Mouse (Mus musculus) heart, embryonic 14.5 days (tissue): ENCODE data around the gene Fgf6. TPM values are rescaled to one million over a fixed set of nuclear protein-coding genes. Genes with fewer than 3 reads are reported as not detected.
A peak's percentile ranks its signal among the peaks of the same experiment; 100 is the strongest.

Experiments
- ATAC-seq: fragments of 200-750 bp; cut with Nextera tagmentation; 2 replicates; pipeline ENCODE4 v1.8.0; 2017; ENCODE audit warnings: low read depth, moderate TSS enrichment; ENCODE audit not compliant: insufficient number of reproducible peaks, insufficient read depth, low FRiP score
- H3K27ac ChIP-seq, 2 experiments: fragments of 200-500 bp in 1 of 2; fragments of 300-500 bp in 1 of 2; sonication (generic) in 1 of 2; replicated peaks in 1 of 2; 2 replicates each; pipeline ENCODE4 v1.5.1; 2012 to 2014; ENCODE audit warnings: low read depth in 2 of 2, low read length in 2 of 2, control low read depth in 1 of 2, mild to moderate bottlenecking in 1 of 2, mixed read lengths in 1 of 2; ENCODE audit not compliant: control insufficient read depth in 1 of 2, insufficient read depth in 1 of 2
- H3K27me3 ChIP-seq: fragments of 300-500 bp; sonication (generic); 2 replicates; pipeline ENCODE4 v1.6.1; 2014; ENCODE audit warnings: mild to moderate bottlenecking, low read length, control low read depth; ENCODE audit not compliant: control insufficient read depth, insufficient read depth
- H3K36me3 ChIP-seq: fragments of 300-500 bp; sonication (generic); 2 replicates; pipeline ENCODE4 v1.6.1; 2014; ENCODE audit warnings: mild to moderate bottlenecking, control low read depth, low read length, mixed read lengths; ENCODE audit not compliant: control insufficient read depth, insufficient read depth
- H3K4me1 ChIP-seq, 2 experiments: fragments of 200-500 bp in 1 of 2; fragments of 300-500 bp in 1 of 2; sonication (generic) in 1 of 2; 2 replicates each; pipeline ENCODE4 v1.6.1; 2012 to 2014; ENCODE audit warnings: low read length in 2 of 2, control low read depth in 1 of 2, mixed read lengths in 1 of 2; ENCODE audit not compliant: control insufficient read depth in 2 of 2, insufficient read depth in 2 of 2
- H3K4me2 ChIP-seq: fragments of 300-500 bp; sonication (generic); 2 replicates; pipeline ENCODE4 v1.6.1; 2014; ENCODE audit warnings: mild to moderate bottlenecking, low read length
- H3K4me3 ChIP-seq, 2 experiments: fragments of 200-500 bp in 1 of 2; fragments of 300-500 bp in 1 of 2; sonication (generic) in 1 of 2; 2 replicates each; pipeline ENCODE4 v1.5.1; 2012 to 2014; ENCODE audit warnings: low read length in 2 of 2, mild to moderate bottlenecking in 2 of 2, control low read depth in 1 of 2, low read depth in 1 of 2, moderate library complexity in 1 of 2; ENCODE audit not compliant: control insufficient read depth in 1 of 2, insufficient read depth in 1 of 2
- H3K9ac ChIP-seq: fragments of 300-500 bp; sonication (generic); 2 replicates; pipeline ENCODE4 v1.6.1; 2014; ENCODE audit warnings: mild to moderate bottlenecking, low read length
- H3K9me3 ChIP-seq: fragments of 300-500 bp; sonication (generic); 2 replicates; pipeline ENCODE4 v1.6.1; 2016; ENCODE audit warnings: low read length, control low read depth; ENCODE audit not compliant: control insufficient read depth
- WGBS: fragments of 180-500 bp; shearing (Covaris S2); extraction: QIAGEN DNeasy Blood & Tissue Kit; methylation state at CpG from one replicate; pipeline ENCODE4 v1.1.7; 2014; 5-methylcytosine and 5-hydroxymethylcytosine counted together
- polyA plus RNA-seq: library from polyadenylated mRNA; unstranded; fragments of >200 nt; fragmentation: Nextera tagmentation; extraction: Ambion mirVana; gene quantifications from 2 replicates; pipeline ENCODE4 v1.2.1, GENCODE M21; 2014

Gene Fgf6
- polyA plus RNA-seq, 1 experiment from 2014 or later = 0.14 TPM

DNA sequence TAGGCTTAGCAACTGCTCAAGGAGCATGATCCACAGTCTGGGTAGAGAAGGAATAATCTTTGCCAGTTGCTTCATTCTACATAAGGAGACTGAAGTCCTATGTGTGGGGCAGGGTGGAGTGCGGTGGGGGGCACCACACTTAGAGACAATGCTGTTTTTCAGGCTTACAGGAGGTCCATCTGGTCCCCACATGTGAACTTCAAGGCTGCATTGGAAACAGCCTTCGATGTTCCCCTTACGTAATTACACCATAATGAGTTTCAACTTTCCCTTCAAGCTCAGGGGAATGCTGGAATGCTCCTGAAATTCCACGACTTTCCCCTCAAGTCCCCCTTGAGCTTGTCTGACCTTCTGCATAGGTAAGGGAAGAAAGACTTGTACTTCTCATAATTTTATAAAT is 35.5 kb downstream of the Fgf6 start:
- Histone ChIP-seq H3K9ac (no peak overlapping the region), H3K4me3 (no peak overlapping the region), H3K9me3 (no peaks in the 10 kb centered on the region), H3K27me3 (no peaks in the 10 kb centered on the region), H3K27ac (no peak overlapping the region), H3K36me3 (no peaks in the 10 kb centered on the region), H3K4me2 (no peak overlapping the region), H3K4me1 (no peaks in the 10 kb centered on the region)
- 72% methylated on average over 4 of the region's 4 CpGs for WGBS
- ATAC-seq = no peak

GRCm38 (mm10) chr6:127056990-127057588 is 41.7 kb downstream of the Fgf6 start:
- WGBS = 75% methylated on average over 12 of the region's 12 CpGs
- H3K9me3 ChIP-seq = no peaks in the 10 kb centered on the region
- no peak overlapping the region for H3K4me2 ChIP-seq
- no peak for ATAC-seq
- H3K36me3 ChIP-seq = no peaks in the 10 kb centered on the region
- H3K9ac ChIP-seq = no peak overlapping the region
- H3K4me1 ChIP-seq = no peaks in the 10 kb centered on the region
- no peak overlapping the region for H3K4me3 ChIP-seq
- H3K27ac ChIP-seq = no peak overlapping the region
- no peaks in the 10 kb centered on the region for H3K27me3 ChIP-seq

DNA sequence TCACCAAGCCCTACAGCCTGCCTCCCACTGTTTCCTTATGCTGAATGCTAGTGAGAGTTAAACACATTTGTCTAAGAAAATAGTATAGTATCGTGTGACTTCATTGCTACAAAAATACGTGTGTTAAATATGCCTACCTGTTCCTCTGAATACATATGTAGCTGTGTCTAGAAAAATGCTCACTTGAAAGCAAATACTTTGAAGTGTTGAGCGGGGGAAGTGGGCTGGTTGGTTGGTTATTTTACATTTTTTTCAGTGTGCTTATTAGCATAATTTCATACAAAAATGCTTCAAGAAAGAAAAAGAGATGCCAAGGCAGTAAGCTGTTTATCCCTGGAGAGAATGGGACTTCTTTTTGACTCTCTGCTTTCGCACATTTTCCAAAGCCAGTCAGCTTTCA is 44.6 kb downstream of the Fgf6 start:
- Histone ChIP-seq H3K27ac (no peak overlapping the region), H3K4me3 (no peak overlapping the region), H3K27me3 (no peaks in the 10 kb centered on the region), H3K9ac (no peak overlapping the region), H3K4me2 (no peak overlapping the region), H3K4me1 (peaks cover 5 to 9% of the 10 kb centered on the region in 2 experiments), H3K9me3 (no peaks in the 10 kb centered on the region), H3K36me3 (no peaks in the 10 kb centered on the region)
- ATAC-seq = no peak
- 83% methylated on average over 4 of the region's 4 CpGs for WGBS

DNA sequence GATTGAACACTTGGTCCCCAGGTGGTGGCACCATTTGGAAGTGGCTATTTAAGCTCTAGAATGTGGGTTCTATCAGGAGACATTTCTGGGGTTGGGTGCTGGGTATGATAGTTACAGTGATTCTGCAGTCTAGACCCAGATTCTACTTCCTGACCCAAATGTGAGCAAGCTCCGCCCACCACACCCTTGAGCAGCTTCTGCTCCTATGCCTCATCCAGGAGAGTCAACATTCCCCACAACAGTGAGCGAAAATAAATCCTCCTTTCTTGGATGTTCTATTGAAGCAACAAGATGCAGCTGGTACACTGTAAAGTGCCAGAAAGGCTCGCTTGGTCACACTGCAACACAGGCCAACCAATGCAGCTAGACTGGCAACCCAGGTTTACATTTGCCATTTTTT is 48.5 kb downstream of the Fgf6 start:
- no peak for ATAC-seq
- no peaks in the 10 kb centered on the region for H3K36me3 ChIP-seq
- H3K9me3 ChIP-seq = no peaks in the 10 kb centered on the region
- no peak overlapping the region for H3K27ac ChIP-seq
- H3K9ac ChIP-seq = no peak overlapping the region
- H3K4me1 ChIP-seq = peaks cover 11 to 18% of the 10 kb centered on the region in 2 experiments
- no peaks in the 10 kb centered on the region for H3K27me3 ChIP-seq
- no peak overlapping the region for H3K4me3 ChIP-seq
- no peak overlapping the region; the same call in 1 of the 2 replicates for H3K4me2 ChIP-seq
- 84% methylated on average over 3 of the region's 3 CpGs for WGBS

GRCm38 (mm10) chr6:127064815-127065214 is 49.4 kb downstream of the Fgf6 start:
- H3K27ac ChIP-seq = peak overlapping the region; percentile 44 to 72

GRCm38 (mm10) chr6:127072817-127073216 is 57.4 kb downstream of the Fgf6 start, which contains the start of gene Fgf23:
Fgf23 (plus strand) TSS chr6:127072902.
- 14% methylated on average over 5 of the region's 5 CpGs for WGBS
- Histone ChIP-seq H3K36me3 (no peaks in the 10 kb centered on the region), H3K27ac (no peak within 1 kb of the TSS), H3K27me3 (no peaks in the 10 kb centered on the region), H3K9me3 (no peaks in the 10 kb centered on the region), H3K4me1 (peaks cover 10 to 13% of the 10 kb centered on the region in 2 experiments; a peak in 3 of 4 replicates), H3K4me2 (peak within 1 kb of the TSS; percentile 27), H3K4me3 (no peak within 1 kb of the TSS), H3K9ac (peak within 1 kb of the TSS; percentile 27; the same call in 1 of the 2 replicates)
- peak; percentile 76 for ATAC-seq

More at GRCm38 (mm10) chr6:127064815-127065214, 49.4 kb downstream of the Fgf6 start:
- Histone ChIP-seq H3K36me3 (no peaks in the 10 kb centered on the region), H3K4me1 (peaks cover 11 to 18% of the 10 kb centered on the region in 2 experiments), H3K9me3 (no peaks in the 10 kb centered on the region), H3K4me2 (peak overlapping the region; percentile 74), H3K4me3 (peak overlapping the region; percentile 31 to 33), H3K27me3 (no peaks in the 10 kb centered on the region), H3K9ac (peak overlapping the region; percentile 74)
- WGBS = 0% methylated on average over 14 of the region's 14 CpGs
- ATAC-seq = peak; percentile 71; the same call in 1 of the 2 replicates

Other genes with a start within 250 kb of the Fgf6 start
- 394 and 409 TPM in 2 replicates for gene Ndufa9, start 166.4 kb upstream of the Fgf6 start, polyA plus RNA-seq
- not detected in 2 replicates for gene Akap3, start 162.5 kb upstream of the Fgf6 start, polyA plus RNA-seq
- gene Dyrk4, start 93.7 kb upstream of the Fgf6 start, polyA plus RNA-seq = not detected in 2 replicates
- gene Rad51ap1, start 76.0 kb upstream of the Fgf6 start, polyA plus RNA-seq = 28.7 and 32.6 TPM in 2 replicates
- gene D6Wsu163e, start 75.6 kb upstream of the Fgf6 start, polyA plus RNA-seq = 13.8 and 16.0 TPM in 2 replicates
- gene Fgf23, start 57.3 kb downstream of the Fgf6 start, polyA plus RNA-seq = 0.18 TPM in 1 of 2 replicates, not detected in the other
- gene Tigar, start 94.0 kb downstream of the Fgf6 start, polyA plus RNA-seq = 6.8 and 7.4 TPM in 2 replicates
- gene Ccnd2, start 136.6 kb downstream of the Fgf6 start, polyA plus RNA-seq = 532 and 571 TPM in 2 replicates